Mouse (Mus musculus) CH12.LX (cell line): Measurements from ENCODE around the gene Uox.

Experiments used
- BHLHE40 ChIP-seq: IDR thresholded peaks from 2 replicates; pipeline ENCODE4 v1.6.1; 2011; ENCODE audit warnings: mild to moderate bottlenecking, low read depth, low read length, improper control_type of control experiment
- CTCF ChIP-seq, 2 experiments: IDR thresholded peaks in 1 of 2; conservative IDR thresholded peaks in 1 of 2; 2 replicates each; pipeline ENCODE4 v1.5.1; 2011 to 2012; ENCODE audit warnings: low read depth in 2 of 2, low read length in 2 of 2, improper control_type of control experiment in 1 of 2, inconsistent platforms in 1 of 2, mild to moderate bottlenecking in 1 of 2, moderate library complexity in 1 of 2
- ETS1 ChIP-seq: conservative IDR thresholded peaks from 2 replicates; pipeline ENCODE4 v1.6.1; 2012; ENCODE audit warnings: low read depth, mild to moderate bottlenecking, inconsistent platforms, low read length, improper control_type of control experiment, moderate library complexity
- GABPA ChIP-seq: IDR thresholded peaks from 2 replicates; pipeline ENCODE4 v1.6.1; 2012; ENCODE audit warnings: low read depth, low read length, improper control_type of control experiment, inconsistent platforms; ENCODE audit not compliant: insufficient replicate concordance
- JUN ChIP-seq: IDR thresholded peaks from 2 replicates; pipeline ENCODE4 v1.6.1; 2011; ENCODE audit warnings: low read depth, mild to moderate bottlenecking, low read length, improper control_type of control experiment, moderate library complexity; ENCODE audit not compliant: insufficient read depth
- MAFK ChIP-seq: IDR thresholded peaks from 2 replicates; pipeline ENCODE4 v1.6.1; 2011; ENCODE audit warnings: low read length, improper control_type of control experiment; ENCODE audit not compliant: insufficient replicate concordance
- MEF2A ChIP-seq: IDR thresholded peaks from 2 replicates; pipeline ENCODE4 v1.6.1; 2014; ENCODE audit warnings: low read depth, mild to moderate bottlenecking, inconsistent platforms, low read length, improper control_type of control experiment, borderline replicate concordance
- POLR2A ChIP-seq: IDR thresholded peaks from 2 replicates; pipeline ENCODE4 v1.6.1; 2011; ENCODE audit warnings: low read depth, mild to moderate bottlenecking, improper control_type of control experiment, low read length
- RCOR1 ChIP-seq: conservative IDR thresholded peaks from 2 replicates; pipeline ENCODE4 v1.6.1; 2012; ENCODE audit warnings: low read depth, mild to moderate bottlenecking, inconsistent platforms, low read length, improper control_type of control experiment
- SMC3 ChIP-seq: IDR thresholded peaks from 2 replicates; pipeline ENCODE4 v1.6.1; 2011; ENCODE audit warnings: low read depth, low read length, improper control_type of control experiment
- TBP ChIP-seq: conservative IDR thresholded peaks from 2 replicates; pipeline ENCODE4 v1.6.1; 2011; ENCODE audit warnings: low read depth, low read length, improper control_type of control experiment
- USF1 ChIP-seq: IDR thresholded peaks from 2 replicates; pipeline ENCODE4 v1.6.1; 2014; ENCODE audit warnings: low read depth, mild to moderate bottlenecking, inconsistent platforms, low read length, improper control_type of control experiment
- ZKSCAN1 ChIP-seq: IDR thresholded peaks from 2 replicates; pipeline ENCODE4 v1.6.1; 2012; ENCODE audit warnings: low read depth, inconsistent platforms, low read length, improper control_type of control experiment, borderline replicate concordance
- ZNF384 ChIP-seq: IDR thresholded peaks from 2 replicates; pipeline ENCODE4 v1.6.1; 2012; ENCODE audit warnings: low read depth, low read length, improper control_type of control experiment, inconsistent platforms

DNA sequence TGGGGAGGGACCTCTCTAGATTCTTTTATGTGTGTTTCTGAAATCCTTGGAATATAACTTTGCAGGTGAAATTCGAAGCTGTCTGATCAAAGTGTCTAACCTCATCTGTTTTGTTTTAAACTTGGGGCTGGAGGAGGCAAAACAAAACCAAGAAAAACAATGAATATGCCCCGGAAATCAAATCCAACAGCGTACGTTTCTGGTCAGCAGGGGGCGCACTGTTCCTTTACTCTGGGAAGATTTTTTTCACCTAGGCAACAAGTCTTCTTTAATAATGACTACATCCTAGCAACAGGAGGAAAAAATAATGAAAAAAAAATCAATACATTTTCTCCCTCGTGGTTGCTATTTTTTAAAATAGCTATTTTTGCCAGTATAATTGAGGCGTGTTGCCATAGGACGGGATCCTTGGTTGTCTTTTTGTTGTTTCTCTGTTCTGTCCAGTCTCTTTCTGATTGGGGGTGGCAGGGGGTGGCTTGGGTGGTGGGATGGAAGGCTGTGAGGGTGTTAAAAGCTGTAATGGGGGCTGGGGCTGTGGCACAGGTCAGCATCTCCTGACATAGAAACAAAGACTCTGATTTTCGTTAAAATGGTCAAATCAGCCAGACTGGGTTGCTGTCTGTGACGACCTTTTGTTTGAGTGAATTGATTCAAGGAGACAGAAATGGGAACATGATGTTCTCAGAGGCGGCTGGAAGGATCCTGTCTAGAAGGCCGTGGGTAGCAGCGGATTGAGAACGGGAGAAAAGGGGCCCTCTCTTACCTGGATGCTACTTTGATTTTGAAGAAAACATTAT is 5.8 kb upstream of the Uox start:
- TF ChIP-seq CTCF (conservative IDR thresholded peaks at IDR 0.05 in 1 of 2, IDR thresholded peaks at IDR 0.05 in 1 of 2; ENCODE audit: low read depth in 2 of 2, low read length in 2 of 2): peak; percentile 86 to 97
- TF ChIP-seq SMC3: peak; percentile 95
- no peak for TF ChIP-seq POLR2A
- no peak for TF ChIP-seq USF1
- TF ChIP-seq JUN: no peak
- TF ChIP-seq ZKSCAN1: no peak
- no peak for TF ChIP-seq GABPA
- TF ChIP-seq BHLHE40: no peak
- no peak for TF ChIP-seq MAFK
- TF ChIP-seq MEF2A: no peak
- peak; percentile 97 for TF ChIP-seq ZNF384
- TF ChIP-seq TBP: no peak
- no peak for TF ChIP-seq RCOR1
- no peak for TF ChIP-seq ETS1
